Mouse (Mus musculus) layer of hippocampus, adult 9-10 months (tissue): ENCODE results near the gene Bod1l.
A peak's percentile ranks its signal among the peaks of the same experiment; 100 is the strongest.

Source experiments
- DNase-seq: peaks from one replicate; pipeline ENCODE4 v3.0.0; 2022; ENCODE audit warnings: low spot score

Gene Bod1l

GRCm38 (mm10) chr5:41844147-41844529 is at the start of gene Bod1l:
Gene Bod1l, minus strand, starts transcription at chr5:41844315.
- peak; percentile 92 for DNase-seq

- DNase-seq, result no peak
These were observed 49.2 kb upstream of the Bod1l start for GRCm38 (mm10) chr5:41893351-41893750.

- no peak for DNase-seq
These were observed 46.8 kb upstream of the Bod1l start for GRCm38 (mm10) chr5:41890871-41891270.

GRCm38 (mm10) chr5:41889245-41889849 is 45.2 kb upstream of the Bod1l start:
- no peak for DNase-seq

- peak; percentile 35 for DNase-seq
These were observed 44.7 kb upstream of the Bod1l start for GRCm38 (mm10) chr5:41888834-41889233.

- peak; percentile 73 for DNase-seq
These were observed 43.6 kb upstream of the Bod1l start for GRCm38 (mm10) chr5:41887738-41888137.

GRCm38 (mm10) chr5:41884563-41884962 is 40.4 kb upstream of the Bod1l start:
- DNase-seq, result peak; percentile 45

GRCm38 (mm10) chr5:41871164-41871563 is 27.0 kb upstream of the Bod1l start:
- peak; percentile 66 for DNase-seq

GRCm38 (mm10) chr5:41855781-41856180 is 11.7 kb upstream of the Bod1l start:
- no peak for DNase-seq

- DNase-seq, result no peak
These were observed 1.4 kb upstream of the Bod1l start for GRCm38 (mm10) chr5:41845558-41845937.

GRCm38 (mm10) chr5:41844820-41845557 is 874 bp upstream of the Bod1l start:
- DNase-seq, result no peak

- DNase-seq, result no peak
These were observed 532 bp downstream of the Bod1l start for GRCm38 (mm10) chr5:41843419-41844146.

- no peak for DNase-seq
These were observed 1.4 kb downstream of the Bod1l start for GRCm38 (mm10) chr5:41842681-41843080.

GRCm38 (mm10) chr5:41841735-41842134 is 2.4 kb downstream of the Bod1l start:
- DNase-seq, result no peak

- DNase-seq, result no peak
These were observed 14.0 kb downstream of the Bod1l start for GRCm38 (mm10) chr5:41830100-41830499.

GRCm38 (mm10) chr5:41821158-41821557 is 23.0 kb downstream of the Bod1l start:
- DNase-seq, result no peak

GRCm38 (mm10) chr5:41820530-41820929 is 23.6 kb downstream of the Bod1l start:
- DNase-seq, result no peak

GRCm38 (mm10) chr5:41812516-41812915 is 31.6 kb downstream of the Bod1l start:
- no peak for DNase-seq

GRCm38 (mm10) chr5:41811279-41811678 is 32.8 kb downstream of the Bod1l start:
- DNase-seq, result no peak

GRCm38 (mm10) chr5:41807383-41807782 is 36.7 kb downstream of the Bod1l start:
- no peak for DNase-seq

- DNase-seq, result no peak
These were observed 37.9 kb downstream of the Bod1l start for GRCm38 (mm10) chr5:41806176-41806575.

GRCm38 (mm10) chr5:41805085-41805484 is 39.0 kb downstream of the Bod1l start:
- DNase-seq, result no peak

- no peak for DNase-seq
These were observed 39.5 kb downstream of the Bod1l start for GRCm38 (mm10) chr5:41804643-41805042.
